Mouse (Mus musculus) neutrophil, adult 5-6 weeks (primary cell): ENCODE results near the gene Foxj1. TPM values are rescaled to one million over a fixed set of nuclear protein-coding genes. Genes with fewer than 3 reads are reported as not detected.
"Not testable (repeated sequence)": the region's sequence is repeated elsewhere in the genome, so short reads cannot be mapped to it uniquely, and the experiment has no call there.

Source experiments
- ATAC-seq: fragments of 151-379, 151-347 bp; 2 replicates; pipeline ENCODE4 v1.8.0; 2017; ENCODE audit warnings: mild to moderate bottlenecking, moderate TSS enrichment; ENCODE audit not compliant: insufficient number of reproducible peaks, poor library complexity, low FRiP score, severe bottlenecking; ENCODE audit errors: extremely low read depth
- total RNA-seq: library from RNA; stranded (forward); fragments of 200-1000 nt; gene quantifications from 2 replicates; pipeline ENCODE4 v1.2.3, GENCODE M21; 2017

Gene Foxj1
- 0.25 TPM in 1 of 2 replicates, not detected in the other for total RNA-seq

- peak; percentile 82 for ATAC-seq
Measured at GRCm38 (mm10) chr11:116335244-116336036, at the start of gene Foxj1. TSS of gene Foxj1 (minus strand) at chr11:116335399.

DNA sequence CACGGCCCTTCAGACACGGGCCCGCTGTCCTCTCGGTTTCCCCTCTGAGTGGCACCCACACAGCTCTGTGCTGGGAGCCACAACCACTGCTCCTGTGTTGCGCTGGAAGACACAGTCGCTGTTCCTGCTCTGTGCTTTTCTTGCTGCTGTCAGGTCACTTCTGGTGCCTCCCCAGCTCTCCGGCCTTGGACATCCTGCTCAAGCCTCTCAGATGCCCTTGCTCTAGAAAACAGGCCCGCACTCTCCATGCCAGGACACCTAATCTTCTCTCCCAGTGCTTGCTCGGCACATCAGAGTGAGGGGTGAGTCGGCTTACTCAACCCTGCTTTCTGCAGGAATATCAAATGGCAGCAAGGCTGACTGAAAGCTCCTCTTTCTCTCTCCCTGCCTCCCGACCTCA, 49.0 kb upstream of the Foxj1 start:
- no peak for ATAC-seq

DNA sequence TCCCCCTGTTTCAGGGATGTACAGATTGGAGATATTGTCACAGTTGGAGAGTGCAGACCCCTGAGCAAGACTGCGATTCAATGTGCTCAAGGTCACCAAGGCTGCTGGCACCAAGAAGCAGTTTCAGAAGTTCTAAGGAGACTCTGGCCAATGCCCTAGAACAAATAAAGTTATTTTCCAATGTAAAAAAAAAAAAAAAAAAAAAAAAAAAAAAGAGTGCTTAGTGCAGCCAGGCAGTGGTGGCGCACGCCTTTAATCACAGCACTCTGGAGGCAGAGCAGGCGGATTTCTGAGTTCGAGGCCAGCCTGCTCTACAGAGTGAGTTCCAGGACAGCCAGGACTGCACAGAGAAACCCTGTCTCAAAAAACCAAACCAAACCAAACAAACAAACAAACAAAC, 47.9 kb upstream of the Foxj1 start:
- ATAC-seq: not testable (repeated sequence)

GRCm38 (mm10) chr11:116380767-116381166, 45.6 kb upstream of the Foxj1 start:
- no peak for ATAC-seq

DNA sequence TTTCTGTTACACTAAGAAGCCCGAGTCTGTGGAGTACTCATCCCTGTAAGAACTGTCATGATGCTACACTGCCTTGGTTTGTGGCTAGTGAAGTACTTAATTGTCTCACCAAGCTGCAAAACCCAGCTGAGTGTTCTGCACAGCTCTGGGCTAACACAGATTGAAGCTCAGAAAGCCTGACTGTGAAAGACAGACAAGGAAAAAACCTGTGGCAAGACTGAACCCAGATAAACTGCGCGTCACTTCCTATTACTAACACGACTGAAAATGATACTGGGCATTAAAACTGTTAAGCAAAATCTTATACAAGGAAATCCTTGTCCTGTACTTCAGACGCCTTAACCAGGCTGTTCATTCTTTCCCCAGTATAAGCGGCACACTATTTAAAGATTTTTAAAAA, 44.3 kb upstream of the Foxj1 start:
- ATAC-seq: no peak

GRCm38 (mm10) chr11:116376945-116377661, 41.9 kb upstream of the Foxj1 start:
- ATAC-seq: peak; percentile 33; the same call in 1 of the 2 replicates

GRCm38 (mm10) chr11:116371894-116372450, 36.8 kb upstream of the Foxj1 start:
- ATAC-seq: no peak

GRCm38 (mm10) chr11:116369633-116370032, 34.4 kb upstream of the Foxj1 start:
- no peak; the same call in 1 of the 2 replicates for ATAC-seq

- ATAC-seq: no peak
Measured at GRCm38 (mm10) chr11:116369051-116369450, 33.9 kb upstream of the Foxj1 start.

- ATAC-seq: peak; percentile 94
Measured at GRCm38 (mm10) chr11:116368116-116368515, 32.9 kb upstream of the Foxj1 start.

- ATAC-seq: no peak
Measured at GRCm38 (mm10) chr11:116366647-116367046, 31.4 kb upstream of the Foxj1 start.

- no peak for ATAC-seq
Measured at GRCm38 (mm10) chr11:116366124-116366523, 30.9 kb upstream of the Foxj1 start.

DNA sequence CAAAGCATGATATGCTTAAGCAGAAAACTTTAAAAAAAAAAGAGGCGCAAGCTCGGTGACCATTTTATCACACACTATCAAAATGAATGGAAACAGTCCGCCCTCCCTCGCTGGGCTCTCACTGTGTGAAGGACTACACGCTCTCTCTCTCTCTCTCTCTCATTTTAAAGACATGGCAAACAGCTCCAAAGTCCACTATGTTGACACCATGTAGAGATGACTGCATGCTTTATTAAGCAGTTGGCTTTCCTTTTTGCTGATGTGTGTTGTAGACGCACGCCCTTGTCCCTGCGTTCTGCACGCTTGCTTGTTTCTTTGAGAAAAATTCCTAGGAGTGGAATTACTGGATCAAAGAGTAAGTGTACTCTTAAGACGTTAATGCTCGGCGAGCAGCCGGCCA, 30.2 kb upstream of the Foxj1 start:
- no peak for ATAC-seq

GRCm38 (mm10) chr11:116362015-116362414, 26.8 kb upstream of the Foxj1 start:
- ATAC-seq: no peak

DNA sequence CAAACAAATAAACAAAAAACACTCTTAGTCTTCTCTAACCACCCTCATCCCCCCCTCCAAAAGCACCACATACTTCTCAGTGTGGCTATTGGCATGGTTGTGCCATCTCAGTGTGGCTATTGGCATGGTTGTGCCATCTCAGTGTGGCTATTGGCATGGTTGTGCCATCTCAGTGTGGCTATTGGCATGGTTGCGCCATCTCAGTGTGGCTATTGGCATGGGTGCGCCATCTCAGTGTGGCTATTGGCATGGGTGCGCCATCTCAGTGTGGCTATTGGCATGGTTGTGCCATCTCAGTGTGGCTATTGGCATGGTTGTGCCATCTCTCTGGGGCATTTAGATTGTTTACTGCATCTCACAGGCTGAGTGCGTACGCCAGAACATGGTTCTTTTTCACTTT, 25.7 kb upstream of the Foxj1 start:
- not testable (repeated sequence) for ATAC-seq

GRCm38 (mm10) chr11:116359652-116360051, 24.5 kb upstream of the Foxj1 start:
- ATAC-seq: no peak

GRCm38 (mm10) chr11:116358926-116359637, 23.9 kb upstream of the Foxj1 start:
- no peak for ATAC-seq

DNA sequence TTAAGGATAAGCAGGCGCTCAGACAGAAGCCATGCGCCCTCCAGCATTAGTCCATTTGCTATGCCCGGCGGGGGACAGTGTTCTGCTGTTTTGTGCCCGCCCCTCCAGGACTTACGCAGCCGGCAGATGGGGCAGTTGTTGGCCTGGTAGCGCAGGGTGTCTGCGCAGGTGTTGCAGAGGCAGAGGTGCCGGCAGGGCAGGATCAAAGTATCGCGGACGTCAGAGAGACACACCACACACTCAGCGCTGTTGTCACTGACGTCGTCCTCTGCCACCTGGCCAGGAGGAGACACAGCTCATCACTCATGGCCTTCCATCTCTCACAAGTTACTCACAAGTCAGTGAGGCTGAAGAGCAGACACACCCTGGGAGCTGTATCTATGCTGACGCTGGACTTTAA, 19.3 kb upstream of the Foxj1 start:
- no peak for ATAC-seq

DNA sequence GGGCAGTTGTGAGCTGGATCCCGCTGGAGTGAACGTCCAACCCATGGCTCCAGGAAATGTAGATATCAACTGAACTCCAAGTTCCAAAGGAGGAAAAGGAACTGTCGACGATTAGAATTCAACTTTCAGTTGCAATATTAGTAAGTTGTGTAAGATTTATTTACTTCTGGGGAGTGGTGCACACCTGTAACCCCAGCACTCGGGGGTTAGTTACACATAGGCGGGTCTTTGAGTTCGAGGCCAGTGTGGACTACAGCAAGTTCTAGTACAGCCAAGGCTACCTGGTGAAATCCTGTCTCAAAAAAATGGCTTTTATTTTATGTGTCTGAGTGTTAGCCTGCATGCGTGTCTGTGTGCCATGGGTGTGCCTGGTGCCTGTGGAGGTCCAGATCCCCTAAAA, 18.3 kb upstream of the Foxj1 start:
- no peak for ATAC-seq
